Mouse (Mus musculus): ENCODE measurements at regions not wholly inside any gene's neighbourhood (a gene's known extent, or its start where the extent isn't known, plus 50 kb on each side); places are given as distances from the start of the nearest gene placed in this dataset.

DNA sequence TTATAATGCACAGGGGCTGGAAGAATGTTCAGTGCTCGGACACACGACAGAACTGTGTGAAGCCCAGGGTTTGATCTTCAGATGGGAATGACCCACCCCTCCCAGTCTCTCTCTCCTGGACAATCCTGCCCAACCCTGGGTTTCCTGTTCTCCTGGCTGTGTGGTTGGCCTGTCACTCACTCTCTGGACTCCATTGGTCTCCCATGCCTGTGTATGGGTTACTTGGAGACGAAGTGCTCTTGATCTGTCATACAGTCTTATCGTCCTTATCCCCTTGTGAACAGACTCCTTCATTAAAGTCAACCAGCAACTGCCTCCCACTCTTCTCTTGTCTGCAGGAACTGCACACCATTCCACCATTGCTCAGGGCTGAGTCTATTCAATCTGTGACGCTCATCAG is 247.7 kb upstream of the Adgrl2 start:
- no peaks in the 10 kb centered on the region for H3K27me3 ChIP-seq
- no peak for ATAC-seq (replicated peaks)
- no peak overlapping the region for H3K4me3 ChIP-seq
- H3K9me3 ChIP-seq, result no peaks in the 10 kb centered on the region
- WGBS, result 91% methylated on average over 5 of the region's 5 CpGs
- no peak overlapping the region for H3K27ac ChIP-seq (replicated peaks)
- no peak overlapping the region for H3K9ac ChIP-seq (replicated peaks)
- H3K4me1 ChIP-seq, result no peaks in the 10 kb centered on the region
- H3K4me2 ChIP-seq (replicated peaks), result no peak overlapping the region
- no peaks in the 10 kb centered on the region for H3K36me3 ChIP-seq

GRCm38 (mm10) chr3:149235183-149235582 is 244.8 kb upstream of the Adgrl2 start:
- no peak for ATAC-seq (replicated peaks)
- H3K4me2 ChIP-seq (replicated peaks), result no peak overlapping the region

GRCm38 (mm10) chr3:149233691-149234131 is 243.4 kb upstream of the Adgrl2 start:
- no peak for ATAC-seq (replicated peaks)
- no peak overlapping the region for H3K27ac ChIP-seq (replicated peaks)
- no peaks in the 10 kb centered on the region for H3K9me3 ChIP-seq
- no peaks in the 10 kb centered on the region for H3K27me3 ChIP-seq
- H3K4me3 ChIP-seq, result no peak overlapping the region
- H3K4me2 ChIP-seq (replicated peaks), result no peak overlapping the region
- H3K4me1 ChIP-seq, result no peaks in the 10 kb centered on the region
- H3K9ac ChIP-seq (replicated peaks), result no peak overlapping the region
- 59% methylated on average over 8 of the region's 8 CpGs for WGBS
- H3K36me3 ChIP-seq, result no peaks in the 10 kb centered on the region

More at GRCm38 (mm10) chr3:149235183-149235582, 244.8 kb upstream of the Adgrl2 start:
- Histone ChIP-seq H3K4me1 (no peaks in the 10 kb centered on the region), H3K9ac (replicated peaks) (no peak overlapping the region), H3K36me3 (no peaks in the 10 kb centered on the region), H3K4me3 (no peak overlapping the region), H3K9me3 (no peaks in the 10 kb centered on the region), H3K27ac (replicated peaks) (no peak overlapping the region), H3K27me3 (no peaks in the 10 kb centered on the region)
- WGBS, result 98% methylated on average over 3 of the region's 3 CpGs

DNA sequence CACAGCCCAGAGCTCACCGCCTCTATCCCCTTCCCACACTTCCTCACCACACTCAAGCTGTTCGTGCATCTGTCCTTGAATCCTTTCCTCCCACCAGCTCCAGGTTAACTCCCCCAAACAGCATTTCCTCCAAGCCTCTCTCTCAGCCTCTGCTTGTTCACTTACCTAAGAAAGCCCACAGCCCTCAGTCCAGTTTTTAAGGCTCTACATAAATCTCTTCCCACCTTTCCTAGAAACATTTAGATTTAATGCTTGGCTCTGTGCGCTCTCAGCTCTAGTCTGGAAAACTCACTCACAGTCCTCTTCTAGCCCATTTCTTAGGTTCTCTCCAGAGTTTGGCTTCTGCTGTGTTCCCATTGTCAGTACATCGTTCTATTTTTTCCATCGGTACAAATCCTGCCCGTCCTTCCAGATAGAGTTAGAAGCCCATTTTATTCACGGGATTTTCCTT is 242.9 kb upstream of the Adgrl2 start:
- ATAC-seq (replicated peaks), result no peak
- Histone ChIP-seq H3K4me2 (replicated peaks) (no peak overlapping the region), H3K4me1 (no peaks in the 10 kb centered on the region), H3K27me3 (no peaks in the 10 kb centered on the region), H3K9me3 (no peaks in the 10 kb centered on the region), H3K4me3 (no peak overlapping the region), H3K27ac (replicated peaks) (no peak overlapping the region), H3K9ac (replicated peaks) (no peak overlapping the region), H3K36me3 (no peaks in the 10 kb centered on the region)
- WGBS, result 74% methylated on average over 7 of the region's 7 CpGs

- no peak overlapping the region for H3K27ac ChIP-seq (replicated peaks)
- no peaks in the 10 kb centered on the region for H3K4me1 ChIP-seq
- ATAC-seq (replicated peaks), result no peak
- no peaks in the 10 kb centered on the region for H3K9me3 ChIP-seq
- H3K27me3 ChIP-seq, result no peaks in the 10 kb centered on the region
- H3K4me2 ChIP-seq (replicated peaks), result no peak overlapping the region
- WGBS, result 92% methylated on average over 3 of the region's 3 CpGs
- H3K36me3 ChIP-seq, result no peaks in the 10 kb centered on the region
- no peak overlapping the region for H3K9ac ChIP-seq (replicated peaks)
- H3K4me3 ChIP-seq, result no peak overlapping the region
These were observed 241.0 kb upstream of the Adgrl2 start for GRCm38 (mm10) chr3:149231346-149231745.

- Histone ChIP-seq H3K36me3 (no peaks in the 10 kb centered on the region), H3K27me3 (no peaks in the 10 kb centered on the region), H3K9ac (replicated peaks) (no peak overlapping the region), H3K4me1 (no peaks in the 10 kb centered on the region), H3K4me2 (replicated peaks) (no peak overlapping the region), H3K9me3 (no peaks in the 10 kb centered on the region), H3K27ac (replicated peaks) (no peak overlapping the region), H3K4me3 (no peak overlapping the region)
- WGBS, result 83% methylated on average over 5 of the region's 5 CpGs
- no peak for ATAC-seq (replicated peaks)
These were observed 237.2 kb upstream of the Adgrl2 start for GRCm38 (mm10) chr3:149227556-149227955.

DNA sequence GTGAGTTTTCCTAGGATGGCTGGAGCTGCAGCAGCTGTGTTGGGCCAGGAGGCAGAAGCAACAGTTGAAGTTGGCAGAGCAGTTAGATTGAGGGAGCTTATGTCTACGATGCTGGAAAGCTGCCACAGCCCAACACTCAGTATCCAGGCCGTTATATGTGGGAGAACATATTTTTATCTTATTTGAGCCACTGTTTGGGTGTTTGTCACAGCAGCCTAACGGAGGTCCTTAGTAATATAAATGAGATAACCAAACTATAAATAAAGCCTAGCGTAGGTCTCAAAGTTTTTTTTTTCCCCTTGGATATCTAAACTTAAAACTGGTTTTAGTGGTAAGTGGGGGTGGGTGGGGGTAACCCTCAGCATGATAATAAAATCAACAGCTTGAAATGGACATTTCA is 236.4 kb upstream of the Adgrl2 start:
- Histone ChIP-seq H3K27me3 (no peaks in the 10 kb centered on the region), H3K36me3 (no peaks in the 10 kb centered on the region), H3K9ac (replicated peaks) (no peak overlapping the region), H3K9me3 (no peaks in the 10 kb centered on the region), H3K4me1 (no peaks in the 10 kb centered on the region), H3K4me3 (no peak overlapping the region), H3K27ac (replicated peaks) (no peak overlapping the region), H3K4me2 (replicated peaks) (no peak overlapping the region)
- ATAC-seq (replicated peaks), result no peak
- 63% methylated on average over 4 of the region's 4 CpGs for WGBS

GRCm38 (mm10) chr3:149225684-149226083 is 235.3 kb upstream of the Adgrl2 start:
- Histone ChIP-seq H3K4me2 (replicated peaks) (no peak overlapping the region), H3K27ac (replicated peaks) (no peak overlapping the region), H3K9me3 (no peaks in the 10 kb centered on the region), H3K4me3 (no peak overlapping the region), H3K9ac (replicated peaks) (no peak overlapping the region), H3K36me3 (no peaks in the 10 kb centered on the region), H3K27me3 (no peaks in the 10 kb centered on the region), H3K4me1 (no peaks in the 10 kb centered on the region)
- WGBS, result 91% methylated on average over 17 of the region's 17 CpGs
- ATAC-seq (replicated peaks), result no peak

- no peak overlapping the region for H3K4me3 ChIP-seq
- no peaks in the 10 kb centered on the region for H3K27me3 ChIP-seq
- no peak overlapping the region for H3K27ac ChIP-seq (replicated peaks)
- no peaks in the 10 kb centered on the region for H3K36me3 ChIP-seq
- H3K9me3 ChIP-seq, result no peaks in the 10 kb centered on the region
- 63% methylated on average over 4 of the region's 4 CpGs for WGBS
- H3K9ac ChIP-seq (replicated peaks), result no peak overlapping the region
- H3K4me1 ChIP-seq, result peaks cover 10% of the 10 kb centered on the region
- no peak overlapping the region for H3K4me2 ChIP-seq (replicated peaks)
- no peak for ATAC-seq (replicated peaks)
These were observed 233.9 kb upstream of the Adgrl2 start for GRCm38 (mm10) chr3:149224271-149224670.

DNA sequence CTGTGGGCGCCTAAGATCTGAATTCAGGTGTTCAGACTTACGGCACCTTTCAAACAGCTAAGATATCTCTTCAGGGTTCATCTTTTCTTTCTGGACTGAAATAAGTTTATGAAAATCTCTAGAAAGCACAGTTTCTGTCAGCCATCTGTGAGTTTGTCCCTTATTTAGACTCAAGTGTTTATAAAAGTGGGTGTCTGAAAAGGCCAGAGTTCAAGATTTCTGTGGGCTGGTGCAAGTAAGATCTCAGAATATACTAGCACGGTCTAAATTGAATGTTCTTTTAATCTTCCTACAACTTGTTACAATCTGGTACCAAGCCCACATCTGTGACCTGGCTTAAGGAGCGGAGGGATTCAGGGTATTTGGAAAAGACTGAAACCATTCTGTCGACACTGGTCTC is 233.4 kb upstream of the Adgrl2 start:
- no peak overlapping the region for H3K4me2 ChIP-seq (replicated peaks)
- no peaks in the 10 kb centered on the region for H3K36me3 ChIP-seq
- H3K9me3 ChIP-seq, result no peaks in the 10 kb centered on the region
- no peak for ATAC-seq (replicated peaks)
- no peak overlapping the region for H3K9ac ChIP-seq (replicated peaks)
- no peak overlapping the region for H3K4me3 ChIP-seq
- H3K27me3 ChIP-seq, result no peaks in the 10 kb centered on the region
- peaks cover 13% of the 10 kb centered on the region for H3K4me1 ChIP-seq
- no peak overlapping the region for H3K27ac ChIP-seq (replicated peaks)
- WGBS, result 91% methylated on average over 5 of the region's 5 CpGs

- Histone ChIP-seq H3K9ac (replicated peaks) (no peak overlapping the region), H3K36me3 (no peaks in the 10 kb centered on the region), H3K4me2 (replicated peaks) (no peak overlapping the region), H3K4me1 (peaks cover 13% of the 10 kb centered on the region), H3K9me3 (no peaks in the 10 kb centered on the region), H3K27ac (replicated peaks) (no peak overlapping the region), H3K4me3 (no peak overlapping the region), H3K27me3 (no peaks in the 10 kb centered on the region)
- no peak for ATAC-seq (replicated peaks)
- 70% methylated on average over 4 of the region's 4 CpGs for WGBS
These were observed 230.6 kb upstream of the Adgrl2 start for GRCm38 (mm10) chr3:149220958-149221357.

- Histone ChIP-seq H3K4me2 (replicated peaks) (no peak overlapping the region), H3K9ac (replicated peaks) (no peak overlapping the region), H3K9me3 (no peaks in the 10 kb centered on the region), H3K36me3 (no peaks in the 10 kb centered on the region), H3K27ac (replicated peaks) (no peak overlapping the region), H3K4me3 (no peak overlapping the region), H3K4me1 (peaks cover 13% of the 10 kb centered on the region), H3K27me3 (no peaks in the 10 kb centered on the region)
- 0 out of 2 replicates have a peak, but pooled peaks have one; percentile 30 for ATAC-seq (replicated peaks)
- 68% methylated on average over 8 of the region's 8 CpGs for WGBS
These were observed 230.1 kb upstream of the Adgrl2 start for GRCm38 (mm10) chr3:149220304-149220951.
